Mouse (Mus musculus) 416B (cell line): Measurements from ENCODE around the gene Emcn.
A peak's percentile ranks its signal among the peaks of the same experiment; 100 is the strongest.

Experiments used
- DNase-seq: peaks from one replicate; pipeline ENCODE4 v3.0.0; 2011; ENCODE audit warnings: low read depth

Emcn gene

DNA sequence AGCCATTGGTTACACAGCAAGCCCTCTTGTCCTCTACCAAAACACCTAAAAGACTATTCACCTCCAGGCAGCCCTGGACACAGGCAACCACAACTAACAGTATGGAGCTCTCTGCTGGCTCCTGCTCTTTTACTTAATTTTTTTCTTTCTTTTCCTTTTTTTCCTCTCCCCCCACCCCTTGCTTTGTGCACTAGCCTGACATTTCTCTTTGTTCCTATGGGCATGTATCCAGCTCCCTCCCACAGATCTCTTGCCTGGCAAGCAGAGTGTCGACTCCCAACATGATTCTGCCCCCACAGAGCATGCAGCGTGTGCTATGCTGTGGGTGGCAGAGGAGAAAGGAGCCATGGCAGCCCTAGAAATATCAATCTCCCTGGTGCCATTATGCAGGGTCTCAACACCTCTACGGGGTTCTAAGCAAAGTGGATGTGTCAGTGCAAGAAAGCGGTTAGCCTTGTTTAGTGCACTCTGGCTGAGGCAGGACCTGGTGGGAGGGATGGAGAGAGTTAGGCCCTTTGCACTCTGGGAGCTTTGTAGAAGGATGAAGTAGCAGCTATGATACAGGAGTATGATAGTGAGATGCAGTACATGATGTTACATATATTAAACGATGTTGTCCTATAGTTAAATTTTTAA is 74.7 kb downstream of the Emcn start:
- DNase-seq: no peak

DNA sequence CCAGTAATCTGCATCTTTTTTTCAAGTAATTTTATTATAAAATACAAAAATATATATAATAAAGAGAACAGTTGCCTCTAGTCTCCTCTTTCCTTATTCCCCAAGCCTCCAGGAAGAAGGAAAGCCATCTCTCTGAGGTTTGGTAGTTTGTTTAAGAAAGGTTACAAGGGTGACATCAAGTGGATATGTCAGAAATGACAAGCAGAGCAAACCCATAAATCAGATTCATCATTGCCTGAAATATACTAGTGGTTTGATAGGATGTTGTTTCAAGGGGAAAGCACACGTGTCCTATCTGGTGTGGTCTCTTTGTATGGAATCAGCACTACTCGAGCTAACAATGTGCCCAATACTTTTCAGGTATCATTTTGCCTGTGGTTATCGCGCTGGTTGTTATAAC is 77.8 kb downstream of the Emcn start:
- DNase-seq: peak; percentile 63

DNA sequence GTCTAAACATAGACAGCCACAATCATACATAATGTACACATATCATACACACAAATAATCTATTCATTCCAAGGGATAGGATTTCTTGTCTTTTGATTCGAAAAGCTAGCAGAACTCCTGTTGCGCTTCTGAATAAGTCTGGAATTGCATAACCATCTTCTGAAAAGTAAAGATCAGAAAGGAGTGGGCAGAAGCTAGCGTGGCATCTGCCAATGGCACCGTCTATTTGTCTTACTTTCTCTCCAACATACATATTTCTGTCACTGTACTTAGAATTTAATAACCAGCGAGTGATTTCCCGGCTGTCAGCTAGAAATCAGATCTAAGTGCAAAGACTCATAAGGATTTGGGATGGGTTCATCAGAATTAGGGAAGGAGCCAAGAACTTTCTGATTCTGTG is 88.6 kb downstream of the Emcn start:
- DNase-seq: no peak

DNA sequence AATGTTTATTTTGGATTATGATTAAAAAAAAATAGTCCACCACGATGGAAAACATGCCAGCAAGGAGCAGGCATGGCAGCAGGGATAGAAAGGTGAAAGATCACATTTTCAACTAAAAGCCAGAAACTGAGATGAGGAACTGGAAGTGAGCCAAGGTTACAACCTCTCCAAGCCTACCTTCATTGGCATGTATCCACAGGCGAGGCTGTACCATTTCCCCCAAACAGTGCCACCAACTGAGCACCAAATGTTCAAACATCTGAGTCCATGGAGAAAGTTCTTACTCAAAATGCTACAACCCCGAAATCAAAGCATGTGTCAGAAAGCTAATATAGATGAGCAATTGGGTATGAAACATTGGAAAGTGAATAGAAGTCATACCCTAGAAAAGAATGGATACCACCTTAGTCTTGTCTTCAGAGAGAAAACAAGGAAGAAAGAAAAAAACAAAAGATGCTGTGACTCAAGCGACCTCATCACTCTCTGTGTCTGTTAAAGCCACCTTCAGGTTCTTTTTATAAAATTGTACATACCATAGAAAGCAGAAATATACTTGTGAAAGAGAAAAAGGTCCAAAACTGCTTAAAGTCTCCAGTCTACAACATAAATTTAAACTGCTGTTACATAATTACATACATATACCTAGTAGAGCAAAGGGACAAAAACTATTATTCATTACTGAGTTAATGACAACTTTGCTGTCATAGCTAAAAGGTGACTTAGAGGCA is 124.2 kb downstream of the Emcn start:
- DNase-seq: no peak

DNA sequence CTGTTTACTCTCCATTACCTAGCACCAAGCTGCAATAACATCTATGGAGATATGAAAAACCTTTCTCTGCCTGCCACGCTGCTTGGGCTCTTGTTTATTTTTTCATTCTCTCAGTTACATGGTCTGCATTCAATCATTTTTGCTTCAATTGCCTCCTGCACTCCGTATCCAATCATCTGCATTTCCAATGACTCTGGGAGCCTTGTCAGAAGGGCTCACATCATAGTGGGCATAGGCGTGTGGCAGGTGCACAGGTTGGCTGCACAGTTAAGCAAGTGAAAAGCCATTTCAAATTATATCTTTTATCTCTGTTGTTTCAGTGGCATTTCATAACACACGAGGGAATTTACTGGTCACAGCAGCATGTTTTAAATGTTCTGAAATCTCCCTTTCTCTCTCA is 125.1 kb downstream of the Emcn start:
- DNase-seq: no peak

DNA sequence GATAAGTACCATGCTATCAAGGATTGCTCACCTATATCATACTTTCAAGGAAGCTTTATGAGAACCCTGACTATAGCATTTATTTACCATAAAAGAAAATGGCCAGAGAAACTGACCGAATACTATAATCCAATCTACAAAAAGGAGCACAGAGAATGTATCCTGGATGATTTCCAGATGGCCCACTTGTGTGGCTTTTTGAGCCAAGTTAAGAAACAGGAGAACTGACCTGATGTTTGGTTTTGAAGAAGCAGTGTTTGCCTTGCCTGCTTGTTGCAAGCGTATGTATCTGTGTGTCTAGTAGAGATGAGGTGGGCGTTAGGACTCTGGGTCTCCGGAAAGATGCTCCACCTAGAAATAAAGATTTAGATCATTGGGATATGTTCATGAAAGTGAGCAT is 125.9 kb downstream of the Emcn start:
- DNase-seq: no peak

DNA sequence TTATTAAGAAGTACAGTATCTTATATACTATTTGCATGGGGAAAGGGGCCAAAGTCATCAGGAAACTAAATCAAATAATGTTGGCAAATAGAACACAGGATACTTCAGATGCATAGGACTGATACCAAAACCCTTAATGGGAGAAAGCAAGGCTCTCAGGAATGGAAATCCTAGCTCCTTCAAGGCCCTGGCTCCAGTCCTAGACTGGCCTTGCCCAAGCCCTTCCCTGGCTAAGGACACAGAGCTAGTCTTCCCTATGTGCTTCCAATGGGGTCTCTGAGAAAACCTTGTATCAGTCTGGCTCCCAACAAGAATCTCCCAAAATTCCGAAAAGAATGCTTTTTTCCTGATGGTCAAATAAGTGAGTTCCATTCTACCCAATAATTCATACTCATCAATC is 126.5 kb downstream of the Emcn start:
- DNase-seq: no peak

DNA sequence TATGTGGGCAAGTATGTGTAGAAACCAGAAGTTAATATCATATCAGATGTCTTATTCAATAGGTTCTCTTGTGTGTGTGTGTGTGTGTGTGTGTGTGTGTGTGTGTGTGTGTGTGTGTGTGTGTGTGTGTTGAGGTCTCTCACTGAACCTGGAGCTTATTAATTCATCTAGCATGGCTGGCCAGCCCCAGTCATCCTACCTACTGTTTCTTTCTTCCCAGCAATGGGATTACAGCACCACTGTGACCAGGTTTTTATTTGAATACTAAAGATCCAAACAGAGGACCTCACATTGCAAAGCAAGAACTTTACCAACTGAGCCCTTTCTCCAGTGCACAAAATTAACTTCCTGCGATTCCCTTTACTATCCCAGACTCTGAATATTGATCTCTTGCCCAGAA is 131.3 kb downstream of the Emcn start:
- DNase-seq: no peak

DNA sequence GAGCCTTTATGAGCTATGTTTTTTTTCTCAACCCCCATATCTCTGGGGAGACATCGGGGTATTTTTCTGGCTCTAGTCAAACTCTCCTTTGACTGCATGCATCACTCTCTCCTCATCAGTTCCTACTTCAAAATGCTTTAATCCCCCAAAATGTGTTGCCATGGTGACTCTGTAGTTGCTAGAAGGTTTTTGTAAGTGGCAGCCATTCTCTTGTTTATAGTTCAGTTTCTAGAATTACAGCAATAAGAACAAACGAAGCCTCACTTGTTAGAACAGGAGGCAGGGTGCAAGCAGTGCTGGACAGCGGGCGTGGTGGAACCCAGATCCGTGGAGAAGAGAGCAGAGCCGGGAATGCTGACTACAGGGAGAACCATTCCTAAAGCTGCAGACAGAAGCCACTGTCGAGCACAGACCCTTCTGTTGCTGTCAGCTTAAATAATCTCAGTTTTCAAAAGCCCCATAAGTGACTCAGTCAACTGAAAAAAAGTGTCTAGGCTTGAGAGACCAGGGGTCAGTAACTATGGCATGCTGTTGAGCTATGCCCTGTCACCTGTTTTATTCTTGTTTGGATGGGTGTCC is 139.0 kb downstream of the Emcn start:
- DNase-seq: no peak

DNA sequence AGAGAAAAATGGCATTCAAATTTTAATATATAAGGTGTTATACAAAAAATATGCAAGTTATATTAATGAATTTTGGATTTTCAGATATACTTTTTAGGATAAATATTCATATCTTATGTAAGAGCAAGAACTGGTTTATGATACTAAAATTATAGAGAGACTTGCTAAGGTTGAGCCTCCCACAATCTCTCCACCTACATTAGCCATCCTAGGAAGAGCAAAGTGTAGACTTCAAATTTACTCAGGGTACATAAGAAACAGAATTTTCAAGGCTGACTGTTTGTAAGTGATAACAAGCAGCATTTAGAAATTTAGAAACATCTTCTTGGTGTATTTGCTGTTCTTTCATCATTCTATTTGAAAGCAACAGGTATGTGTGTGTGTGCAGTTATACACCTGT is 140.3 kb downstream of the Emcn start:
- DNase-seq: no peak
